Mouse (Mus musculus) MEL (cell line): ENCODE measurements around the gene Itprid1. TPM values are rescaled to one million over a fixed set of nuclear protein-coding genes. Genes with fewer than 3 reads are reported as not detected.

Experiments used
- DNase-seq: peaks from one replicate; pipeline ENCODE4 v3.0.0; 2011; ENCODE audit warnings: low read depth, low spot score
- H3K27ac ChIP-seq: 2 replicates; pipeline ENCODE4 v1.5.1; 2012; ENCODE audit warnings: low read depth, mild to moderate bottlenecking, control low read depth, low read length, moderate library complexity; ENCODE audit not compliant: control insufficient read depth
- H3K27me3 ChIP-seq, 2 experiments: fragments of 150-350 bp in 1 of 2; sonication (generic) in 1 of 2; 2 replicates each; pipeline ENCODE4 v1.6.1; 2012; ENCODE audit warnings: low read length in 2 of 2, mild to moderate bottlenecking in 2 of 2, improper control_type of control experiment in 1 of 2, moderate library complexity in 1 of 2; ENCODE audit not compliant: insufficient read depth in 2 of 2, control insufficient read depth in 1 of 2
- H3K36me3 ChIP-seq, 2 experiments: 2 replicates each; pipeline ENCODE4 v1.6.1; 2012 to 2014; ENCODE audit warnings: low read length in 2 of 2, improper control_type of control experiment in 1 of 2, inconsistent platforms in 1 of 2, mild to moderate bottlenecking in 1 of 2; ENCODE audit not compliant: insufficient read depth in 2 of 2, control insufficient read depth in 1 of 2
- H3K4me1 ChIP-seq, 2 experiments: fragments of 150-350 bp in 1 of 2; sonication (generic) in 1 of 2; 2 replicates each; pipeline ENCODE4 v1.6.1; 2012; ENCODE audit warnings: low read length in 2 of 2, improper control_type of control experiment in 1 of 2, mild to moderate bottlenecking in 1 of 2; ENCODE audit not compliant: insufficient read depth in 2 of 2, control insufficient read depth in 1 of 2
- H3K4me3 ChIP-seq, 2 experiments: fragments of 150-350 bp in 1 of 2; sonication (generic) in 1 of 2; 2 replicates each; pipeline ENCODE4 v1.5.1; 2012; ENCODE audit warnings: low read depth in 2 of 2, low read length in 2 of 2, mild to moderate bottlenecking in 2 of 2, moderate library complexity in 2 of 2, control low read depth in 1 of 2, improper control_type of control experiment in 1 of 2; ENCODE audit not compliant: control insufficient read depth in 1 of 2, insufficient read depth in 1 of 2
- H3K79me2 ChIP-seq: 2 replicates; pipeline ENCODE4 v1.6.1; 2012; ENCODE audit warnings: mild to moderate bottlenecking, low read length, moderate library complexity; ENCODE audit not compliant: control insufficient read depth, poor library complexity, insufficient read depth
- H3K9ac ChIP-seq: 2 replicates; pipeline ENCODE4 v1.6.1; 2012; ENCODE audit warnings: low read depth, mild to moderate bottlenecking, control low read depth, low read length, moderate library complexity; ENCODE audit not compliant: control insufficient read depth, poor library complexity, severe bottlenecking
- H3K9me3 ChIP-seq: fragments of 150-350 bp; sonication (generic); replicated peaks from 2 replicates; pipeline ENCODE4 v1.6.1; 2012; ENCODE audit warnings: mild to moderate bottlenecking, low read length, improper control_type of control experiment, moderate library complexity; ENCODE audit not compliant: insufficient read depth
- BHLHE40 ChIP-seq: IDR thresholded peaks from 2 replicates; pipeline ENCODE4 v1.6.1; 2012; ENCODE audit warnings: low read depth, mild to moderate bottlenecking, inconsistent platforms, low read length, improper control_type of control experiment, borderline replicate concordance
- CHD1 ChIP-seq: IDR thresholded peaks from 2 replicates; pipeline ENCODE4 v1.6.1; 2012; ENCODE audit warnings: low read depth, mild to moderate bottlenecking, inconsistent platforms, low read length, improper control_type of control experiment
- CTCF ChIP-seq, 3 experiments: IDR thresholded peaks in 2 of 3; conservative IDR thresholded peaks in 1 of 3; 2 replicates each; pipeline ENCODE4 v1.5.1; 2011 to 2012; ENCODE audit warnings: low read length in 3 of 3, low read depth in 2 of 3, mild to moderate bottlenecking in 2 of 3, improper control_type of control experiment in 1 of 3, inconsistent platforms in 1 of 3, mixed read lengths in 1 of 3, moderate library complexity in 1 of 3; ENCODE audit not compliant: control insufficient read depth in 1 of 3, insufficient read depth in 1 of 3, poor library complexity in 1 of 3, severe bottlenecking in 1 of 3
- E2F4 ChIP-seq: IDR thresholded peaks from 2 replicates; pipeline ENCODE4 v1.6.1; 2011; ENCODE audit warnings: low read depth, low read length, improper control_type of control experiment, borderline replicate concordance
- GABPA ChIP-seq: IDR thresholded peaks from 2 replicates; pipeline ENCODE4 v1.6.1; 2012; ENCODE audit warnings: low read depth, mild to moderate bottlenecking, inconsistent platforms, low read length, improper control_type of control experiment, moderate library complexity
- GATA1 ChIP-seq: IDR thresholded peaks from 2 replicates; pipeline ENCODE4 v1.6.1; 2011; ENCODE audit warnings: low read depth, low read length, improper control_type of control experiment
- MAX ChIP-seq: IDR thresholded peaks from 2 replicates; pipeline ENCODE4 v1.6.1; 2011; ENCODE audit warnings: low read length, improper control_type of control experiment
- MAZ ChIP-seq: IDR thresholded peaks from 2 replicates; pipeline ENCODE4 v1.6.1; 2012; ENCODE audit warnings: low read depth, mild to moderate bottlenecking, inconsistent platforms, low read length, improper control_type of control experiment
- MXI1 ChIP-seq: IDR thresholded peaks from 2 replicates; pipeline ENCODE4 v1.6.1; 2011; ENCODE audit warnings: mild to moderate bottlenecking, low read depth, low read length, improper control_type of control experiment
- NELFE ChIP-seq: IDR thresholded peaks from 2 replicates; pipeline ENCODE4 v1.6.1; 2011; ENCODE audit warnings: low read depth, low read length, improper control_type of control experiment
- NRF1 ChIP-seq: IDR thresholded peaks from 2 replicates; pipeline ENCODE4 v1.6.1; 2014; ENCODE audit warnings: low read depth, mild to moderate bottlenecking, inconsistent platforms, low read length, improper control_type of control experiment, moderate library complexity; ENCODE audit not compliant: poor library complexity, insufficient read depth, severe bottlenecking
- POLR2AphosphoS5 ChIP-seq: IDR thresholded peaks from 2 replicates; pipeline ENCODE4 v1.6.1; 2012; ENCODE audit warnings: low read depth, borderline replicate concordance, mild to moderate bottlenecking, inconsistent platforms, low read length, moderate library complexity, mixed read lengths
- TCF12 ChIP-seq: IDR thresholded peaks from 2 replicates; pipeline ENCODE4 v1.6.1; 2014; ENCODE audit warnings: low read depth, mild to moderate bottlenecking, inconsistent platforms, low read length, improper control_type of control experiment, moderate library complexity
- USF2 ChIP-seq, 2 experiments: IDR thresholded peaks; 2 replicates each; pipeline ENCODE4 v1.6.1; 2011 to 2012; ENCODE audit warnings: improper control_type of control experiment in 2 of 2, low read length in 2 of 2, borderline replicate concordance in 1 of 2, inconsistent platforms in 1 of 2, low read depth in 1 of 2, mild to moderate bottlenecking in 1 of 2; ENCODE audit not compliant: insufficient read depth in 1 of 2
- ZMIZ1 ChIP-seq: IDR thresholded peaks from 2 replicates; pipeline ENCODE4 v1.6.1; 2012; ENCODE audit warnings: low read depth, mild to moderate bottlenecking, inconsistent platforms, low read length, improper control_type of control experiment, moderate library complexity
- polyA plus RNA-seq, 2 experiments: library from polyadenylated mRNA; stranded (reverse) in 1 of 2; unstranded in 1 of 2; fragments of >175 nt in 1 of 2; fragments of >200 nt in 1 of 2; gene quantifications; 2 replicates each; pipeline versions ENCODE4 v1.2.1 to v1.2.4; 2012; ENCODE audit warnings: low replicate concordance in 2 of 2, low read depth in 1 of 2; ENCODE audit not compliant: insufficient read length in 2 of 2, insufficient read depth in 1 of 2, missing spikeins in 1 of 2
- total RNA-seq: library from RNA; depleted of rRNA; stranded (reverse); fragments of 300-350 nt; gene quantifications from 2 replicates; pipeline ENCODE4 v1.2.3, GENCODE M21; 2012

Itprid1 gene
- total and polyA plus RNA-seq, 3 experiments, result not detected

DNA sequence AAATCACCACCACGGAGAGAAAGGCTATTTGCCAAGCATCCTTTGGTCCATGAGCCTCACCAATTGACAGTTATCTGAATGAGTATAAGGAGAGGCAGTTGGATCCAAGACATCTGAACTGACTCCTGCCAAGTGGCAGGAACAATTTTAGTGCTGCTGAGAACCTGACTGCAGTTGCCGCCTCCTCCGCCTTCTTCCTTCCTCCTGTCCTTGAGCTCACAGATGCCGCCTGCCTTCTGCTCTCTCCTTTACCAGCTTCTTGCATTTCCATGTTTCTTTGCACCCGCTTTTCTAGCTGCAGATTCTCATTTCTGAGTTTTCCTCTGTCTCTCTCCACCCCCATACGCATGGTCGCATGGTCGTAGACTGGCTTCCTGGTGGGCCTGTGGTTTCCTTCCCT, 25.5 kb upstream of the Itprid1 start:
- TF ChIP-seq CTCF (IDR thresholded peaks at IDR 0.05 in 2 of 3, conservative IDR thresholded peaks at IDR 0.05 in 1 of 3; ENCODE audit: control insufficient read depth in 1 of 3, insufficient read depth in 1 of 3, low read depth in 2 of 3, low read length in 3 of 3, poor library complexity in 1 of 3, severe bottlenecking in 1 of 3) (no peak), MAX (no peak), CHD1 (no peak), TCF12 (no peak), E2F4 (no peak), MXI1 (no peak), ZMIZ1 (no peak), USF2 (IDR thresholded peaks at IDR 0.05; ENCODE audit: borderline replicate concordance in 1 of 2, insufficient read depth in 1 of 2, low read depth in 1 of 2, low read length in 2 of 2) (no peak), NELFE (no peak)
- Histone ChIP-seq H3K36me3 (no peaks in the 10 kb centered on the region), H3K79me2 (no peaks in the 10 kb centered on the region), H3K27me3 (no peaks in the 10 kb centered on the region), H3K9me3 (no peaks in the 10 kb centered on the region), H3K4me3 (no peak overlapping the region), H3K4me1 (no peaks in the 10 kb centered on the region), H3K27ac (no peak overlapping the region), H3K9ac (no peak overlapping the region)
- no peak for DNase-seq

- no peaks in the 10 kb centered on the region for H3K9me3 ChIP-seq
- H3K27me3 ChIP-seq, result no peaks in the 10 kb centered on the region
- no peak overlapping the region for H3K4me3 ChIP-seq
- no peaks in the 10 kb centered on the region for H3K36me3 ChIP-seq
- H3K79me2 ChIP-seq, result no peaks in the 10 kb centered on the region
- H3K9ac ChIP-seq, result no peak overlapping the region
- no peaks in the 10 kb centered on the region for H3K4me1 ChIP-seq
- no peak for TF ChIP-seq GATA1
- TF ChIP-seq POLR2AphosphoS5, result no peak
- TF ChIP-seq BHLHE40, result no peak
- TF ChIP-seq TCF12, result no peak
- TF ChIP-seq MAZ, result no peak
- TF ChIP-seq CTCF (IDR thresholded peaks at IDR 0.05 in 2 of 3, conservative IDR thresholded peaks at IDR 0.05 in 1 of 3; ENCODE audit: control insufficient read depth in 1 of 3, insufficient read depth in 1 of 3, low read depth in 2 of 3, low read length in 3 of 3, poor library complexity in 1 of 3, severe bottlenecking in 1 of 3), result no peak
- TF ChIP-seq NRF1, result no peak
- no peak for TF ChIP-seq GABPA
- DNase-seq, result no peak
- H3K27ac ChIP-seq, result no peak overlapping the region
Measured at GRCm38 (mm10) chr6:55812353-55812752, 24.3 kb upstream of the Itprid1 start.
